17 mouse cellular contexts compared by ENCODE assay signal in genomic region chr16:30961176-30961575, GRCm38 (mm10).
"Had no signal": no experiment of that assay in that cellular context is flagged by ENCODE, and none has a peak within 500 bp of the region (broad histone marks: within the 10 kb centered on the region; RNA-seq: fewer than 3 reads in every experiment).

No protein-coding gene starts in this region.

- H3K27me3 ChIP-seq: limb, embryonic 13.5 days; liver, embryonic 13.5 days; neural tube, embryonic 15.5 days; stomach, embryonic 15.5 days had no signal

- H3K9ac ChIP-seq: limb, embryonic 13.5 days; liver, embryonic 13.5 days; neural tube, embryonic 15.5 days; stomach, embryonic 15.5 days had no signal

- H3K4me3 ChIP-seq: limb, embryonic 13.5 days; liver, embryonic 13.5 days; midbrain, embryonic 10.5 days; myocyte; neural tube, embryonic 15.5 days; stomach, embryonic 15.5 days had no signal

- H3K4me2 ChIP-seq: limb, embryonic 13.5 days; liver, embryonic 13.5 days; neural tube, embryonic 15.5 days; stomach, embryonic 15.5 days had no signal

- DNase-seq: kidney, adult 9 months; kidney, postnatal 14 days; layer of hippocampus, adult 9-11 months; layer of hippocampus, postnatal 36 days; liver, embryonic 13.5 days; lung, adult 18-20 months; midbrain, embryonic 14.5 days; right cerebral cortex, adult 18-20 months; spleen, adult 18-20 months; thymus, adult 2 months; thymus, postnatal 25 days had no signal

- H3K4me1 ChIP-seq: limb, embryonic 13.5 days; neural tube, embryonic 15.5 days had no signal

- H3K36me3 ChIP-seq: stomach, embryonic 15.5 days had no signal

- H3K9me3 ChIP-seq: limb, embryonic 13.5 days; liver, embryonic 13.5 days; midbrain, embryonic 10.5 days; neural tube, embryonic 15.5 days; stomach, embryonic 15.5 days had no signal

- H3K27ac ChIP-seq: limb, embryonic 13.5 days; liver, embryonic 13.5 days; neural tube, embryonic 15.5 days; stomach, embryonic 15.5 days had no signal

- ATAC-seq: intestine, embryonic 16.5 days had no signal
